Mouse (Mus musculus) gastrocnemius, postnatal 14 days (tissue): ENCODE measurements around the gene Srpk2. TPM values are rescaled to one million over a fixed set of nuclear protein-coding genes. Genes with fewer than 3 reads are reported as not detected.
"Not testable (repeated sequence)": the region's sequence is repeated elsewhere in the genome, so short reads cannot be mapped to it uniquely, and the experiment has no call there.

Experiments
- DNase-seq: peaks from one replicate; pipeline ENCODE4 v3.0.0; 2021; ENCODE audit warnings: mixed read lengths
- intact Hi-C: fragments of 180-260 bp; cut with DNase I; formaldehyde crosslinking; loops from one replicate; pipeline ENCODE4 v1.15.1; 2025; ENCODE audit warnings: low total_unique reads
- total RNA-seq, 2 experiments: library from RNA; stranded (reverse); gene quantifications; 2 replicates each; pipeline ENCODE4 v1.2.3; 2021

The Srpk2 gene
- total RNA-seq, 2 experiments from 2014 or later, result 23.8 to 31.2 TPM

- intact Hi-C loops, result no loop called here
- no peak for DNase-seq
Measured at GRCm38 (mm10) chr5:23578322-23578957, 106.0 kb downstream of the Srpk2 start.

- no peak for DNase-seq
- intact Hi-C loops, result no loop called here
Measured at GRCm38 (mm10) chr5:23577847-23578246, 106.6 kb downstream of the Srpk2 start.

- no peak for DNase-seq
- intact Hi-C loops, result no loop called here
Measured at GRCm38 (mm10) chr5:23576336-23577094, 107.9 kb downstream of the Srpk2 start.

- intact Hi-C loops, result no loop called here
- no peak for DNase-seq
Measured at GRCm38 (mm10) chr5:23573942-23574341, 110.5 kb downstream of the Srpk2 start.

- intact Hi-C loops, result no loop called here
- no peak for DNase-seq
Measured at GRCm38 (mm10) chr5:23568188-23568587, 116.2 kb downstream of the Srpk2 start.

- intact Hi-C loops, result no loop called here
- DNase-seq, result no peak
Measured at GRCm38 (mm10) chr5:23566382-23566781, 118.0 kb downstream of the Srpk2 start.

GRCm38 (mm10) chr5:23562278-23563060 is 121.9 kb downstream of the Srpk2 start:
- no peak for DNase-seq
- intact Hi-C loops, result no loop called here

- intact Hi-C loops, result no loop called here
- DNase-seq, result no peak
Measured at GRCm38 (mm10) chr5:23561227-23561626, 123.2 kb downstream of the Srpk2 start.

- intact Hi-C loops, result no loop called here
- DNase-seq, result no peak
Measured at GRCm38 (mm10) chr5:23560171-23560570, 124.2 kb downstream of the Srpk2 start.

GRCm38 (mm10) chr5:23556007-23556770 is 128.2 kb downstream of the Srpk2 start:
- no peak for DNase-seq
- intact Hi-C loops, result no loop called here

GRCm38 (mm10) chr5:23553338-23553737 is 131.1 kb downstream of the Srpk2 start:
- DNase-seq, intact Hi-C loops: not testable (repeated sequence)

- peak; percentile 12 for DNase-seq
- intact Hi-C loops, result no loop called here
Measured at GRCm38 (mm10) chr5:23551687-23552086, 132.7 kb downstream of the Srpk2 start.

- intact Hi-C loops, result no loop called here
Measured at GRCm38 (mm10) chr5:23535692-23536091, 148.7 kb downstream of the Srpk2 start.

GRCm38 (mm10) chr5:23531541-23532096 is 152.8 kb downstream of the Srpk2 start:
- DNase-seq, result no peak
- intact Hi-C loops, result no loop called here

More at GRCm38 (mm10) chr5:23535692-23536091, 148.7 kb downstream of the Srpk2 start:
- DNase-seq, result no peak

- no peak for DNase-seq
- intact Hi-C loops, result no loop called here
Measured at GRCm38 (mm10) chr5:23531100-23531499, 153.3 kb downstream of the Srpk2 start.

- intact Hi-C loops, result no loop called here
- no peak for DNase-seq
Measured at GRCm38 (mm10) chr5:23524621-23525020, 159.8 kb downstream of the Srpk2 start.

GRCm38 (mm10) chr5:23523936-23524335 is 160.5 kb downstream of the Srpk2 start:
- DNase-seq, result no peak
- intact Hi-C loops, result no loop called here

GRCm38 (mm10) chr5:23521645-23522044 is 162.8 kb downstream of the Srpk2 start:
- intact Hi-C loops, result no loop called here
- DNase-seq, result no peak

- no peak for DNase-seq
- intact Hi-C loops, result no loop called here
Measured at GRCm38 (mm10) chr5:23519679-23520078, 164.7 kb downstream of the Srpk2 start.
